Mouse (Mus musculus) MEL (cell line): ENCODE data around the gene Crygc. TPM values are rescaled to one million over a fixed set of nuclear protein-coding genes. Genes with fewer than 3 reads are reported as not detected.
A peak's percentile ranks its signal among the peaks of the same experiment; 100 is the strongest.

Source experiments
- DNase-seq: peaks from one replicate; pipeline ENCODE4 v3.0.0; 2011; ENCODE audit warnings: low read depth, low spot score
- H3K27ac ChIP-seq: 2 replicates; pipeline ENCODE4 v1.5.1; 2012; ENCODE audit warnings: low read depth, mild to moderate bottlenecking, control low read depth, low read length, moderate library complexity; ENCODE audit not compliant: control insufficient read depth
- H3K27me3 ChIP-seq, 2 experiments: fragments of 150-350 bp in 1 of 2; sonication (generic) in 1 of 2; 2 replicates each; pipeline ENCODE4 v1.6.1; 2012; ENCODE audit warnings: low read length in 2 of 2, mild to moderate bottlenecking in 2 of 2, improper control_type of control experiment in 1 of 2, moderate library complexity in 1 of 2; ENCODE audit not compliant: insufficient read depth in 2 of 2, control insufficient read depth in 1 of 2
- H3K36me3 ChIP-seq, 2 experiments: 2 replicates each; pipeline ENCODE4 v1.6.1; 2012 to 2014; ENCODE audit warnings: low read length in 2 of 2, improper control_type of control experiment in 1 of 2, inconsistent platforms in 1 of 2, mild to moderate bottlenecking in 1 of 2; ENCODE audit not compliant: insufficient read depth in 2 of 2, control insufficient read depth in 1 of 2
- H3K4me1 ChIP-seq, 2 experiments: fragments of 150-350 bp in 1 of 2; sonication (generic) in 1 of 2; 2 replicates each; pipeline ENCODE4 v1.6.1; 2012; ENCODE audit warnings: low read length in 2 of 2, improper control_type of control experiment in 1 of 2, mild to moderate bottlenecking in 1 of 2; ENCODE audit not compliant: insufficient read depth in 2 of 2, control insufficient read depth in 1 of 2
- H3K4me3 ChIP-seq, 2 experiments: fragments of 150-350 bp in 1 of 2; sonication (generic) in 1 of 2; 2 replicates each; pipeline ENCODE4 v1.5.1; 2012; ENCODE audit warnings: low read depth in 2 of 2, low read length in 2 of 2, mild to moderate bottlenecking in 2 of 2, moderate library complexity in 2 of 2, control low read depth in 1 of 2, improper control_type of control experiment in 1 of 2; ENCODE audit not compliant: control insufficient read depth in 1 of 2, insufficient read depth in 1 of 2
- H3K79me2 ChIP-seq: 2 replicates; pipeline ENCODE4 v1.6.1; 2012; ENCODE audit warnings: mild to moderate bottlenecking, low read length, moderate library complexity; ENCODE audit not compliant: control insufficient read depth, poor library complexity, insufficient read depth
- H3K9ac ChIP-seq: 2 replicates; pipeline ENCODE4 v1.6.1; 2012; ENCODE audit warnings: low read depth, mild to moderate bottlenecking, control low read depth, low read length, moderate library complexity; ENCODE audit not compliant: control insufficient read depth, poor library complexity, severe bottlenecking
- H3K9me3 ChIP-seq: fragments of 150-350 bp; sonication (generic); replicated peaks from 2 replicates; pipeline ENCODE4 v1.6.1; 2012; ENCODE audit warnings: mild to moderate bottlenecking, low read length, improper control_type of control experiment, moderate library complexity; ENCODE audit not compliant: insufficient read depth
- CHD1 ChIP-seq: IDR thresholded peaks from 2 replicates; pipeline ENCODE4 v1.6.1; 2012; ENCODE audit warnings: low read depth, mild to moderate bottlenecking, inconsistent platforms, low read length, improper control_type of control experiment
- CHD2 ChIP-seq: IDR thresholded peaks from 2 replicates; pipeline ENCODE4 v1.6.1; 2011; ENCODE audit warnings: low read length, improper control_type of control experiment
- CTCF ChIP-seq, 3 experiments: IDR thresholded peaks in 2 of 3; conservative IDR thresholded peaks in 1 of 3; 2 replicates each; pipeline ENCODE4 v1.5.1; 2011 to 2012; ENCODE audit warnings: low read length in 3 of 3, low read depth in 2 of 3, mild to moderate bottlenecking in 2 of 3, improper control_type of control experiment in 1 of 3, inconsistent platforms in 1 of 3, mixed read lengths in 1 of 3, moderate library complexity in 1 of 3; ENCODE audit not compliant: control insufficient read depth in 1 of 3, insufficient read depth in 1 of 3, poor library complexity in 1 of 3, severe bottlenecking in 1 of 3
- ELF1 ChIP-seq: IDR thresholded peaks from 2 replicates; pipeline ENCODE4 v1.6.1; 2014; ENCODE audit warnings: low read depth, mild to moderate bottlenecking, inconsistent platforms, low read length, improper control_type of control experiment, moderate library complexity
- ETS1 ChIP-seq: IDR thresholded peaks from 2 replicates; pipeline ENCODE4 v1.6.1; 2012; ENCODE audit warnings: low read depth, mild to moderate bottlenecking, inconsistent platforms, low read length, improper control_type of control experiment, moderate library complexity
- GABPA ChIP-seq: IDR thresholded peaks from 2 replicates; pipeline ENCODE4 v1.6.1; 2012; ENCODE audit warnings: low read depth, mild to moderate bottlenecking, inconsistent platforms, low read length, improper control_type of control experiment, moderate library complexity
- HCFC1 ChIP-seq: IDR thresholded peaks from 2 replicates; pipeline ENCODE4 v1.6.1; 2012; ENCODE audit warnings: low read depth, mild to moderate bottlenecking, inconsistent platforms, low read length, improper control_type of control experiment, moderate library complexity
- MAZ ChIP-seq: IDR thresholded peaks from 2 replicates; pipeline ENCODE4 v1.6.1; 2012; ENCODE audit warnings: low read depth, mild to moderate bottlenecking, inconsistent platforms, low read length, improper control_type of control experiment
- MXI1 ChIP-seq: IDR thresholded peaks from 2 replicates; pipeline ENCODE4 v1.6.1; 2011; ENCODE audit warnings: mild to moderate bottlenecking, low read depth, low read length, improper control_type of control experiment
- MYB ChIP-seq: IDR thresholded peaks from 2 replicates; pipeline ENCODE4 v1.6.1; 2011; ENCODE audit warnings: mild to moderate bottlenecking, low read depth, low read length, improper control_type of control experiment
- MYC ChIP-seq: IDR thresholded peaks from 2 replicates; pipeline ENCODE4 v1.6.1; 2011; ENCODE audit warnings: low read depth, mild to moderate bottlenecking, low read length, improper control_type of control experiment, moderate library complexity
- NRF1 ChIP-seq: IDR thresholded peaks from 2 replicates; pipeline ENCODE4 v1.6.1; 2014; ENCODE audit warnings: low read depth, mild to moderate bottlenecking, inconsistent platforms, low read length, improper control_type of control experiment, moderate library complexity; ENCODE audit not compliant: poor library complexity, insufficient read depth, severe bottlenecking
- POLR2A ChIP-seq, 2 experiments: IDR thresholded peaks; 2 replicates each; pipeline ENCODE4 v1.6.1; 2011 to 2012; ENCODE audit warnings: low read length in 2 of 2, mild to moderate bottlenecking in 2 of 2, control low read depth in 1 of 2, improper control_type of control experiment in 1 of 2, low read depth in 1 of 2, moderate library complexity in 1 of 2; ENCODE audit not compliant: control insufficient read depth in 1 of 2, insufficient read depth in 1 of 2, poor library complexity in 1 of 2
- POLR2AphosphoS5 ChIP-seq: IDR thresholded peaks from 2 replicates; pipeline ENCODE4 v1.6.1; 2012; ENCODE audit warnings: low read depth, borderline replicate concordance, mild to moderate bottlenecking, inconsistent platforms, low read length, moderate library complexity, mixed read lengths
- RAD21 ChIP-seq: IDR thresholded peaks from 2 replicates; pipeline ENCODE4 v1.6.1; 2011; ENCODE audit warnings: mild to moderate bottlenecking, low read depth, low read length, improper control_type of control experiment
- RCOR1 ChIP-seq: IDR thresholded peaks from 2 replicates; pipeline ENCODE4 v1.6.1; 2012; ENCODE audit warnings: low read depth, mild to moderate bottlenecking, inconsistent platforms, low read length, improper control_type of control experiment
- SMC3 ChIP-seq: IDR thresholded peaks from 2 replicates; pipeline ENCODE4 v1.6.1; 2011; ENCODE audit warnings: low read depth, low read length, improper control_type of control experiment
- TBP ChIP-seq: IDR thresholded peaks from 2 replicates; pipeline ENCODE4 v1.8.0; 2011; ENCODE audit warnings: low read depth, low read length, improper control_type of control experiment
- TCF12 ChIP-seq: IDR thresholded peaks from 2 replicates; pipeline ENCODE4 v1.6.1; 2014; ENCODE audit warnings: low read depth, mild to moderate bottlenecking, inconsistent platforms, low read length, improper control_type of control experiment, moderate library complexity
- UBTF ChIP-seq: IDR thresholded peaks from 2 replicates; pipeline ENCODE4 v1.6.1; 2012; ENCODE audit warnings: low read depth, mild to moderate bottlenecking, inconsistent platforms, low read length, improper control_type of control experiment, moderate library complexity, borderline replicate concordance; ENCODE audit not compliant: insufficient read depth
- USF2 ChIP-seq, 2 experiments: IDR thresholded peaks; 2 replicates each; pipeline ENCODE4 v1.6.1; 2011 to 2012; ENCODE audit warnings: improper control_type of control experiment in 2 of 2, low read length in 2 of 2, borderline replicate concordance in 1 of 2, inconsistent platforms in 1 of 2, low read depth in 1 of 2, mild to moderate bottlenecking in 1 of 2; ENCODE audit not compliant: insufficient read depth in 1 of 2
- ZC3H11A ChIP-seq: IDR thresholded peaks from 2 replicates; pipeline ENCODE4 v1.6.1; 2012; ENCODE audit warnings: low read depth, mild to moderate bottlenecking, inconsistent platforms, low read length, improper control_type of control experiment
- ZKSCAN1 ChIP-seq: IDR thresholded peaks from 2 replicates; pipeline ENCODE4 v1.6.1; 2012; ENCODE audit warnings: low read depth, mild to moderate bottlenecking, inconsistent platforms, low read length, improper control_type of control experiment, moderate library complexity
- ZNF384 ChIP-seq: IDR thresholded peaks from 2 replicates; pipeline ENCODE4 v1.6.1; 2012; ENCODE audit warnings: low read depth, mild to moderate bottlenecking, inconsistent platforms, low read length, improper control_type of control experiment
- polyA plus RNA-seq, 2 experiments: library from polyadenylated mRNA; stranded (reverse) in 1 of 2; unstranded in 1 of 2; fragments of >175 nt in 1 of 2; fragments of >200 nt in 1 of 2; gene quantifications; 2 replicates each; pipeline versions ENCODE4 v1.2.1 to v1.2.4; 2012; ENCODE audit warnings: low replicate concordance in 2 of 2, low read depth in 1 of 2; ENCODE audit not compliant: insufficient read length in 2 of 2, insufficient read depth in 1 of 2, missing spikeins in 1 of 2
- total RNA-seq: library from RNA; depleted of rRNA; stranded (reverse); fragments of 300-350 nt; gene quantifications from 2 replicates; pipeline ENCODE4 v1.2.3, GENCODE M21; 2012

Crygc gene
- total and polyA plus RNA-seq, 3 experiments = not detected

DNA sequence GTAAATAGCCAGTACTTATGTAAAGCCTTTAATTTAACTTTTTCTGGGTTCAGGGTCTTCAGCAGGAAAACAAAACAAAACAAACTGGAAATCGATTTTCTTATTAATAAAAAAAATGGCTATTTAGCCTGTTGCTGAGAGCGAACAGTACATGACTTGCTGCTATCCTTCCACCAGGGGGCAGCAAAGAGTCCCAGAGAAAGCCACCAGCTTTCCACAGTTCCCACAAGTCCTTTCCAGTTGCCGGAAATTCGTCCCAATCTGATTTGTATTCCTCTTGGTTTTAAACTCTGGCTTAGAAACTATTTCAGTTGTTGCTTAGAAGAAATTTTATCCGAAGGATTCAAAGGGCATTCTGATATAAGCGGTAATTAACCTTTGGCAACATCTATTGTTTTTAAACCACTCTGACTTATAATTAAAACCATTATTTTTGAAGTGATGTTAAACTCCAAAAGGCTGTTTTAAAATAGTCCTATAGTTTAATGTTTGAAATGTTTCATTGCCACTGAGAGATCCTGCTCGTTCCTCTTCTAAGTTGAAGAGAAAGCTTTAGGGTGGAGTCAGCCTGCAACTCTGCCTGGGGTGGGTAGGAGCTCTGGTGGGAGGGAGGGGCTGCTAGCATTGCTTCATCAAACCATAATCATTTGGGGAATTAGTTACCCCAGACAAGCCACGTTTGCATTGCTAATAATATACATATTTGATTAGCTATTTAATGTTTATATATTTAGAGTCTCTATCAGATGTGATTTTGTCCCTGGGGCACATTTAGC lies 38.7 kb upstream of the Crygc start:
- Histone ChIP-seq H3K9me3 (no peaks in the 10 kb centered on the region), H3K79me2 (no peaks in the 10 kb centered on the region), H3K9ac (no peak overlapping the region), H3K4me1 (peaks cover 0 to 5% of the 10 kb centered on the region in 2 experiments; a peak in 2 of 4 replicates)
- peak; percentile 83 for DNase-seq
- TF ChIP-seq TCF12 = no peak
- peak; percentile 60 for TF ChIP-seq RAD21
- TF ChIP-seq ETS1 = no peak
- no peak for TF ChIP-seq POLR2AphosphoS5
- TF ChIP-seq ZNF384 = peak; percentile 58
- TF ChIP-seq ZC3H11A = peak; percentile 47; the same call in 1 of the 2 replicates
- no peak for TF ChIP-seq ELF1
- TF ChIP-seq CHD2 = no peak
- TF ChIP-seq MAZ = no peak
- no peak for TF ChIP-seq ZKSCAN1
- no peak for TF ChIP-seq TBP
- TF ChIP-seq SMC3 = peak; percentile 83
- TF ChIP-seq POLR2A (IDR thresholded peaks at IDR 0.05; ENCODE audit: control insufficient read depth in 1 of 2, insufficient read depth in 1 of 2, low read depth in 1 of 2, low read length in 2 of 2, poor library complexity in 1 of 2) = no peak
- no peak for TF ChIP-seq MYC
- no peak for TF ChIP-seq USF2 (IDR thresholded peaks at IDR 0.05; ENCODE audit: borderline replicate concordance in 1 of 2, insufficient read depth in 1 of 2, low read depth in 1 of 2, low read length in 2 of 2)
- TF ChIP-seq GABPA = no peak
- no peak for TF ChIP-seq HCFC1
- TF ChIP-seq NRF1 = no peak
- no peak for TF ChIP-seq CHD1
- TF ChIP-seq MXI1 = no peak
- no peak for TF ChIP-seq MYB
- no peak for TF ChIP-seq UBTF
- TF ChIP-seq CTCF (IDR thresholded peaks at IDR 0.05 in 2 of 3, conservative IDR thresholded peaks at IDR 0.05 in 1 of 3; ENCODE audit: control insufficient read depth in 1 of 3, insufficient read depth in 1 of 3, low read depth in 2 of 3, low read length in 3 of 3, poor library complexity in 1 of 3, severe bottlenecking in 1 of 3) = peak; percentile 79 to 82 (median 81)
- TF ChIP-seq RCOR1 = no peak
- TF ChIP-seq, all 39 proteins: peak for 5
- Histone ChIP-seq H3K36me3 (peaks cover 0 to 4% of the 10 kb centered on the region in 2 experiments; a peak in 2 of 4 replicates), H3K4me3 (no peak overlapping the region), H3K27me3 (no peaks in the 10 kb centered on the region; a peak in 1 of 4 replicates), H3K27ac (no peak overlapping the region)
